Mouse (Mus musculus) thymus, adult 2 months (tissue): Measurements from ENCODE around the gene Islr2.

Experiments used
- CTCF ChIP-seq: fragments of 200-500 bp; IDR thresholded peaks from 2 replicates; pipeline ENCODE4 v1.5.1; 2012; ENCODE audit warnings: mild to moderate bottlenecking, control low read depth, low read length, moderate library complexity, borderline replicate concordance; ENCODE audit not compliant: control insufficient read depth, poor library complexity, insufficient read depth; ENCODE audit errors: extremely low read depth
- POLR2A ChIP-seq: fragments of 200-500 bp; IDR thresholded peaks from 2 replicates; pipeline ENCODE4 v1.6.1; 2012; ENCODE audit warnings: mild to moderate bottlenecking, low read length, control low read depth, moderate library complexity; ENCODE audit not compliant: control insufficient read depth, poor library complexity, insufficient read depth; ENCODE audit errors: extremely low read depth

DNA sequence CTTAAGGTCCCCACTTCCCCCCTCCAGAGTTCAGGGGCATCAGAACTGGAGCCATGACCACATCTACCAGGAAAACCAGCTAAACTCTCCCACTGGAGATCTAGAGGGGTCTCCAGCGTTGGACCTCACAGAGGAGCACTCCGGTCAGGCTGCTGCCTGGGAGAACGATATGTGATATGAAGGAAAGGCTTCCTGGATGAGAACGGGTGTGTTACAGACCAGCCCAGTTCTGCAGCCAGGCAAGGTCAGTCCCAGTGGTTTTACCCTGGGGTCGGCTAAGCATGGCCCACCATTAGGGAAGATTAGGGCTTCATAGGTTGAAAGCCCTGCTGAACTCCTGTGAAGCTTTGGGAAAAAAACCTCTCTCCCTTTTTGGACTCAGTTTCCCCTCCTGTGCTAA lies 9.3 kb upstream of the Islr2 start:
- TF ChIP-seq CTCF (no peak), POLR2A (no peak)
